ENCODE assay signal across 8 mouse cellular contexts in the genomic region with DNA sequence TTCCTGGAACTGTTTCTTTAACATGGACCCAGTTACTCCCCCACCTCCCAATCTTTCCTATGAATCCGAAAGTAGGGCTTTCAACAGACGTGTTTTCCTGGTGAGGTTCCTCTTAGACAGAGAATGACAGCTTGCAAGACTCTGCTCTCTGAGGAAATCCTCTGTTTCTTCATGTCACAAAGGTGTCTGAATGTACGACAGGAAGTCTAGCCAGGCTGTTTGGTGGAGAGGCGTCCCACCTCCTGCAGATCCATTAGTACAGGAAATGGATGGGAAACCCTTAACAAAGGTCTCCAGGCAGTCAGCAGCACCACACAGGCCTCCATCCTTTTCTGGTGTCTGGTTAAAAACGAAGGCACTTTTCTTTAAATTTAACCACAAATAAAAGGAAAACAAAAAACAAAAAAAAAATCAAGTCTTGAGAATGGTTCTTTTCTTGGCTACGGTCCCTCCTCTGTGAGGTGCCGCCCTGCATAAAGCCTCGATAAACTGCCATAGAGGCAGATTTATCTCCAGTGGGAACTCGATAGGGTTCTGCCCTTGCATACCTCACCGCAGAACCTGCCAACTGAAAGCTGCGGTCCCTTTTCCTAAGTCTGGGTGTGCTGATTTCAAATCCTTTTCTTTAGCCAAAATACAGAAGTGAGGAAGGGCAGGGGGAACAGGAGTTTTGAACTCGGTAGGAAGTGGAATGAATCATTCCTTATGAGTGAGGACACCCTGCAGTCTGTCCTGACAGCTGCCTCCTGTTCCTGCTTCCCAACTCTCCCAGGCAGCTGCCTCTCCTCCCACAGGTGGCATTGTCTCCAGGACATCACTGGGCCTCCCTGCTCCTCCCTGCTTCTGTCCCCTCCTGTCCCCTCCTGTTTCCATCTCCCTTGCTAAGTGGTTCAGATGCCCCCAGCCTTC. TPM values are rescaled to one million over a fixed set of nuclear protein-coding genes. Genes with fewer than 3 reads are reported as not detected.
DNase-seq lines count a peak whose midpoint lies in the region; ATAC-seq lines count a peak whose summit lies in the region.

No protein-coding gene starts in this region.

- peak overlapping the region; percentile 76 for H3K4me3 ChIP-seq in embryonic facial prominence, embryonic 13.5 days
- H3K4me3 ChIP-seq in hindbrain, embryonic 12.5 days = peak overlapping the region; percentile 62
- H3K4me3 ChIP-seq in limb, embryonic 15.5 days = peak overlapping the region; percentile 81
- peak overlapping the region; percentile 62 for H3K4me3 ChIP-seq in midbrain, embryonic 16.5 days (ENCODE audit: low read depth, low read length)

- peak; percentile 20 for DNase-seq in thymus, postnatal 4 days
- DNase-seq in thymus, adult 18-20 months = no peak
- DNase-seq in urinary bladder, postnatal 10 days (ENCODE audit: low spot score) = no peak
- DNase-seq in adrenal gland, adult 2 months = no peak

- WGBS in embryonic facial prominence, embryonic 13.5 days = 17% methylated on average over 12 of the region's 12 CpGs
- WGBS in hindbrain, embryonic 12.5 days = 13% methylated on average over 12 of the region's 12 CpGs
- 11% methylated on average over 12 of the region's 12 CpGs for WGBS in limb, embryonic 15.5 days
- WGBS in midbrain, embryonic 16.5 days = 14% methylated on average over 12 of the region's 12 CpGs

- no peaks in the 10 kb centered on the region for H3K9me3 ChIP-seq in embryonic facial prominence, embryonic 13.5 days
- H3K9me3 ChIP-seq in hindbrain, embryonic 12.5 days (replicated peaks) = no peaks in the 10 kb centered on the region
- no peaks in the 10 kb centered on the region for H3K9me3 ChIP-seq in limb, embryonic 15.5 days
- no peaks in the 10 kb centered on the region for H3K9me3 ChIP-seq in midbrain, embryonic 16.5 days (replicated peaks; ENCODE audit: control insufficient read depth, low read length, poor library complexity, severe bottlenecking)

- H3K27me3 ChIP-seq in embryonic facial prominence, embryonic 13.5 days = no peaks in the 10 kb centered on the region
- no peaks in the 10 kb centered on the region for H3K27me3 ChIP-seq in hindbrain, embryonic 12.5 days
- H3K27me3 ChIP-seq in limb, embryonic 15.5 days = no peaks in the 10 kb centered on the region
- H3K27me3 ChIP-seq in midbrain, embryonic 16.5 days (ENCODE audit: control insufficient read depth, insufficient read depth, low read depth, low read length) = no peaks in the 10 kb centered on the region

- H3K4me2 ChIP-seq in embryonic facial prominence, embryonic 13.5 days = peak overlapping the region; percentile 78
- H3K4me2 ChIP-seq in hindbrain, embryonic 12.5 days (replicated peaks) = peak overlapping the region; percentile 85
- H3K4me2 ChIP-seq in limb, embryonic 15.5 days = peak overlapping the region; percentile 76
- peak overlapping the region; percentile 58 for H3K4me2 ChIP-seq in midbrain, embryonic 16.5 days (ENCODE audit: low read length)

- ATAC-seq in embryonic facial prominence, embryonic 13.5 days (ENCODE audit: insufficient number of reproducible peaks, insufficient read depth, low FRiP score, low TSS enrichment, low read depth) = no peak
- ATAC-seq in hindbrain, embryonic 12.5 days (ENCODE audit: low FRiP score) = no peak; the same call in 1 of the 2 replicates
- ATAC-seq in limb, embryonic 15.5 days (ENCODE audit: insufficient number of reproducible peaks, low FRiP score, low TSS enrichment, low read depth) = no peak
- peak; percentile 14 for ATAC-seq in midbrain, embryonic 16.5 days

- H3K36me3 ChIP-seq in embryonic facial prominence, embryonic 13.5 days = no peaks in the 10 kb centered on the region
- 0 out of 2 replicates have a peak, but pooled peaks cover 3% of the 10 kb centered on the region for H3K36me3 ChIP-seq in hindbrain, embryonic 12.5 days
- peaks cover 5% of the 10 kb centered on the region; the same call in 1 of the 2 replicates for H3K36me3 ChIP-seq in limb, embryonic 15.5 days
- H3K36me3 ChIP-seq in midbrain, embryonic 16.5 days (ENCODE audit: control insufficient read depth, insufficient read depth, low read length) = no peaks in the 10 kb centered on the region

- H3K27ac ChIP-seq in embryonic facial prominence, embryonic 13.5 days = no peak overlapping the region
- H3K27ac ChIP-seq in hindbrain, embryonic 12.5 days = no peak overlapping the region
- peak overlapping the region; percentile 83; the same call in 1 of the 2 replicates for H3K27ac ChIP-seq in limb, embryonic 15.5 days
- no peak overlapping the region; the same call in 1 of the 2 replicates for H3K27ac ChIP-seq in midbrain, embryonic 16.5 days (ENCODE audit: low read length)

- peaks cover 12% of the 10 kb centered on the region for H3K4me1 ChIP-seq in embryonic facial prominence, embryonic 13.5 days
- H3K4me1 ChIP-seq in hindbrain, embryonic 12.5 days = peaks cover 16% of the 10 kb centered on the region
- peaks cover 12% of the 10 kb centered on the region for H3K4me1 ChIP-seq in limb, embryonic 15.5 days
- peaks cover 15% of the 10 kb centered on the region for H3K4me1 ChIP-seq in midbrain, embryonic 16.5 days (ENCODE audit: control insufficient read depth, insufficient read depth, low read length)

- H3K9ac ChIP-seq in embryonic facial prominence, embryonic 13.5 days = peak overlapping the region; percentile 76
- peak overlapping the region; percentile 66 for H3K9ac ChIP-seq in hindbrain, embryonic 12.5 days
- peak overlapping the region; percentile 64 for H3K9ac ChIP-seq in limb, embryonic 15.5 days
- H3K9ac ChIP-seq in midbrain, embryonic 16.5 days (ENCODE audit: low read depth, low read length) = peak overlapping the region; percentile 64

RNA-seq across cellular contexts. Expression of a gene that starts 24.9 kb away (rescaled TPM):
- 19.0 and 20.2 TPM in 2 replicates for polyA plus RNA-seq in embryonic facial prominence, embryonic 13.5 days (2015; fragmentation: Nextera tagmentation; extraction: Ambion mirVana)
- 12.9 and 13.0 TPM in 2 replicates for polyA plus RNA-seq in hindbrain, embryonic 12.5 days (2016; fragmentation: Nextera tagmentation; extraction: Ambion mirVana)
- polyA plus RNA-seq in limb, embryonic 15.5 days (2015; fragmentation: Nextera tagmentation; extraction: Ambion mirVana) = 49.7 and 51.4 TPM in 2 replicates
- 17.3 and 18.7 TPM in 2 replicates for polyA plus RNA-seq in midbrain, embryonic 16.5 days (2015; fragmentation: Nextera tagmentation; extraction: Ambion mirVana)
- 10 to 100 TPM; 21.2 to 51.9 TPM for total RNA-seq in adrenal gland, adult 2 months (2021)
- 40.5 and 44.4 TPM in 2 replicates for polyA plus RNA-seq in adrenal gland, adult 2 months (2012; rRNA removed)

RNA-seq across cellular contexts. Expression of a gene that starts 56.4 kb away (rescaled TPM):
- polyA plus RNA-seq in embryonic facial prominence, embryonic 13.5 days (2015; fragmentation: Nextera tagmentation; extraction: Ambion mirVana) = 11.8 and 15.0 TPM in 2 replicates
- 29.4 and 30.2 TPM in 2 replicates for polyA plus RNA-seq in hindbrain, embryonic 12.5 days (2016; fragmentation: Nextera tagmentation; extraction: Ambion mirVana)
- 9.4 and 10.5 TPM in 2 replicates for polyA plus RNA-seq in limb, embryonic 15.5 days (2015; fragmentation: Nextera tagmentation; extraction: Ambion mirVana)
- polyA plus RNA-seq in midbrain, embryonic 16.5 days (2015; fragmentation: Nextera tagmentation; extraction: Ambion mirVana) = 35.9 and 37.2 TPM in 2 replicates
- 1 to 10 TPM; 5.3 to 7.3 TPM for total RNA-seq in adrenal gland, adult 2 months (2021)
- 0.06 and 0.10 TPM in 2 replicates for polyA plus RNA-seq in adrenal gland, adult 2 months (2012; rRNA removed)
